Mouse (Mus musculus): ENCODE data around the gene Mnt.

DNA sequence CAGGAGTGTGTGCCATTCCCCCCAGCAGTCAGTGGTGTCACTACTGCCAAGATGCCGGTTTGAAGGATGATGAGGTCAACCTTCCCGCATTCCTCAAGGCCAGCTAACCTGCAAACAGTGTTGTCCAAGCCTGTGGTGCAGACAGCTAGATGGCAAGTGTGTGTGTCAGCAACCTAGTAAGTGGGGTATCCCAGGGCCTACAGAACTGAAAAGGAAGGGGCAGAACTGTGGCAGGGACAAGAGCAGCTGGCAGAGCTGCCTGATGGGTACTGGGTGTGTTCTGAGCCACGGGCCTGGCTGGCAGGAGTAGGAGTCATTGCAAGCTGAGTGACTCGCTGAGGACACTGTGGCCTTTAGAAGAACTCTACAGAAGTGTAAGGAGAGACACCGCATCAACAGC, 31.4 kb downstream of the Mnt start:
- TF ChIP-seq CTCF (IDR thresholded peaks at IDR 0.05; ENCODE audit: low read depth, low read length), result no peak
- TF ChIP-seq GATA1 (IDR thresholded peaks at IDR 0.05; ENCODE audit: borderline replicate concordance, low read length), result no peak
- TF ChIP-seq TAL1 (conservative IDR thresholded peaks at IDR 0.05; ENCODE audit: low read depth, low read length), result no peak
- no peak for TF ChIP-seq POLR2AphosphoS5 (IDR thresholded peaks at IDR 0.05; ENCODE audit: insufficient replicate concordance, low read depth, low read length)
- no peak for TF ChIP-seq GATA2 (IDR thresholded peaks at IDR 0.05; ENCODE audit: borderline replicate concordance, low read depth, low read length)

All from G1E (cell line).